Mouse (Mus musculus) heart, adult 2 months (tissue): Measurements from ENCODE around the gene Spats1. TPM values are rescaled to one million over a fixed set of nuclear protein-coding genes. Genes with fewer than 3 reads are reported as not detected.
A peak's percentile ranks its signal among the peaks of the same experiment; 100 is the strongest.

Experiments
- DNase-seq, 2 experiments: peaks; one replicate each; pipeline ENCODE4 v3.0.0; 2021
- H3K27ac ChIP-seq: fragments of 200-600 bp; 2 replicates; pipeline ENCODE4 v1.8.1; 2022
- H3K27me3 ChIP-seq: fragments of 200-500 bp; 2 replicates; pipeline ENCODE4 v1.6.1; 2012; ENCODE audit warnings: mild to moderate bottlenecking, low read length, inconsistent platforms, mixed read lengths; ENCODE audit not compliant: control insufficient read depth, insufficient read depth
- H3K36me3 ChIP-seq: fragments of 200-500 bp; 2 replicates; pipeline ENCODE4 v1.6.1; 2012; ENCODE audit warnings: low read length, inconsistent platforms; ENCODE audit not compliant: control insufficient read depth, insufficient read depth
- H3K4me1 ChIP-seq: fragments of 200-500 bp; 2 replicates; pipeline ENCODE4 v1.6.1; 2011; ENCODE audit warnings: low read length; ENCODE audit not compliant: control insufficient read depth, insufficient read depth
- H3K4me3 ChIP-seq: fragments of 200-600 bp; 2 replicates; pipeline ENCODE4 v1.8.1; 2022
- H3K79me2 ChIP-seq: fragments of 200-500 bp; replicated peaks from 2 replicates; pipeline ENCODE4 v1.6.1; 2012; ENCODE audit warnings: mild to moderate bottlenecking, inconsistent platforms, low read length, moderate library complexity, mixed read lengths; ENCODE audit not compliant: control insufficient read depth, insufficient read depth
- H3K9ac ChIP-seq: fragments of 200-500 bp; 2 replicates; pipeline ENCODE4 v1.6.1; 2012; ENCODE audit warnings: low read depth, mild to moderate bottlenecking, control low read depth, inconsistent platforms, low read length, mixed read lengths
- CTCF ChIP-seq: fragments of 200-600 bp; IDR thresholded peaks from 2 replicates; pipeline ENCODE4 v1.8.1; 2022; ENCODE audit warnings: antibody characterized with exemption, mild to moderate bottlenecking, moderate library complexity
- EP300 ChIP-seq: fragments of 200-500 bp; IDR thresholded peaks from 2 replicates; pipeline ENCODE4 v1.6.1; 2011; ENCODE audit warnings: low read depth, low read length, control low read depth; ENCODE audit not compliant: insufficient read depth
- POLR2A ChIP-seq: fragments of 200-500 bp; IDR thresholded peaks from 2 replicates; pipeline ENCODE4 v1.6.1; 2011; ENCODE audit warnings: mild to moderate bottlenecking, low read depth, low read length, control low read depth; ENCODE audit not compliant: insufficient read depth
- WGBS: fragments of 180-500 bp; shearing (Covaris S2); methylation state at CpG from one replicate; pipeline ENCODE4 v1.1.7; 2018; 5-methylcytosine and 5-hydroxymethylcytosine counted together
- intact Hi-C: fragments of 180-260 bp; cut with DNase I; formaldehyde crosslinking; loops from one replicate; pipeline ENCODE4 v1.15.1; 2025
- polyA plus RNA-seq: library from polyadenylated mRNA; depleted of rRNA; stranded (reverse); fragments of >200 nt; gene quantifications from 2 replicates; pipeline ENCODE4 v1.2.3, GENCODE M21; 2012
- total RNA-seq, 2 experiments: library from RNA; stranded (reverse); gene quantifications; 2 replicates each; pipeline ENCODE4 v1.2.3; 2021

Spats1 gene
- total and polyA plus RNA-seq, 3 experiments = 0.16 TPM; not detected in 2

DNA sequence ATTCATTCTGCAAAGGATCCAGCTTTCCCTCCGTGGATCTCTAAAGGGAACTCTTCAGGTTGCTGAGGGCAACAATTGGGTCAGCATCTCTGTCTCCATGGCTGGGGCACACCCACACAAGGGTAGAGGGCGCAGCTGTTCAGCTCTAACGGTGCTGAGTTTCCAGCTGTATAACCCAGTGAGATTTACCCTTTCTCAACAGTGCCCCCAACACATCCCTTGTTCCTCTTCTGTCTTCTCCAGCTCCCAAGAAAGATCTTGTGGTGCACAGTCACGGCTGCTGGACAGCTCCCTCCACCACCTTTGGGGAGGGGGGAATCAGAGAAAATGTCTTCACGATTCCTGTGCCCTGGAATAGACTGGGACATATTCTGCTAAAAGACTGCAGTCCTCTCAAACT lies 12.0 kb upstream of the Spats1 start:
- DNase-seq = no peak
- TF ChIP-seq POLR2A = no peak
- TF ChIP-seq EP300 = no peak
- TF ChIP-seq CTCF = no peak
- Histone ChIP-seq H3K4me3 (no peak overlapping the region), H3K27me3 (no peaks in the 10 kb centered on the region), H3K27ac (no peak overlapping the region), H3K4me1 (no peaks in the 10 kb centered on the region), H3K79me2 (no peaks in the 10 kb centered on the region), H3K36me3 (no peaks in the 10 kb centered on the region), H3K9ac (no peak overlapping the region)
- 7% methylated on average over 5 of the region's 5 CpGs for WGBS
- intact Hi-C loops = no loop called here

DNA sequence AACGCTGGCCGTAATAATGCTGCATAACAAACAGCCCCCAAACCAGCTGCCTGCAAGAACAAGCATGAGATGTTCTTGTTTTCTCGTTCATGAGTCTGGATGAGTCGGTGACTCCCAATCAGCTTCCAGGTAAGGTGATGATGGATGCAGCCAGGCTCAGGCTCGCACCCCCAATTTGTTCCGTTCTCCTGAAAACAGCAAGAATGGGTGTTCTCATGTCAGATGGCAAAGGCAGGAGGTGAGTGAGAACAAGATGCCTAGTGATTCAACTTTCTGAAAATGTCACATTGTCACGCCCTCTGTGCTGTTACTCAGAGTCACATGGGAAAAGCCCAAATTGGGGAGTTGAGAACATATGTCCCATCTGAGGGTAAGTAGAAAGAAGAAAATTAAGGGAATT lies 10.4 kb upstream of the Spats1 start:
- H3K4me3 ChIP-seq = no peak overlapping the region
- intact Hi-C loops = no loop called here
- no peak overlapping the region for H3K27ac ChIP-seq
- H3K36me3 ChIP-seq = no peaks in the 10 kb centered on the region
- H3K4me1 ChIP-seq = no peaks in the 10 kb centered on the region
- no peaks in the 10 kb centered on the region for H3K79me2 ChIP-seq
- TF ChIP-seq EP300 = no peak
- TF ChIP-seq POLR2A = no peak
- TF ChIP-seq CTCF = no peak
- whole genome bisulfite sequencing = 84% methylated on average over 7 of the region's 7 CpGs
- H3K27me3 ChIP-seq = no peaks in the 10 kb centered on the region
- no peak for DNase-seq
- H3K9ac ChIP-seq = no peak overlapping the region

DNA sequence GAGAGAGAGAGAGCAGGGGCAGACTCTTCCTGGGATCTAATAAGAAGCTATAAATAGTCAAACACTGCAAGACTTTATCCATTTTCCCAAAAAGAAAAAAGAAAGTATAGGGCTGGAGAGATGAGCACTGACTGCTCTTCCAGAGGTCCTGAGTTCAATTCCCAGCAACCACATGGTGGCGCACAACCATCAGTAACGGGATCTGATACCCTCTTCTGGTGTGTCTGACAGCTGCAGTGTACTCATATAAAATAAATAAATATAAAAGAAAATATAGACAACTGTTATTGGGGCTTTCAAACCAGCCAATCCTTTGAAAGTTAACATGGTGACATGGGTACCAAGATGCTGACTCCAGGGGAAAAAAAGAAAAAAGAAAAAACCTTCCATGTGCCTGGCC lies 5.2 kb upstream of the Spats1 start:
- Histone ChIP-seq H3K4me3 (no peak overlapping the region), H3K27me3 (no peaks in the 10 kb centered on the region), H3K27ac (no peak overlapping the region), H3K9ac (no peak overlapping the region), H3K4me1 (no peaks in the 10 kb centered on the region), H3K36me3 (no peaks in the 10 kb centered on the region), H3K79me2 (no peaks in the 10 kb centered on the region)
- 25% methylated on average over 2 of the region's 2 CpGs for WGBS
- TF ChIP-seq EP300 (no peak), CTCF (peak; percentile 50), POLR2A (no peak)
- no peak for DNase-seq
- intact Hi-C loops = no loop called here

DNA sequence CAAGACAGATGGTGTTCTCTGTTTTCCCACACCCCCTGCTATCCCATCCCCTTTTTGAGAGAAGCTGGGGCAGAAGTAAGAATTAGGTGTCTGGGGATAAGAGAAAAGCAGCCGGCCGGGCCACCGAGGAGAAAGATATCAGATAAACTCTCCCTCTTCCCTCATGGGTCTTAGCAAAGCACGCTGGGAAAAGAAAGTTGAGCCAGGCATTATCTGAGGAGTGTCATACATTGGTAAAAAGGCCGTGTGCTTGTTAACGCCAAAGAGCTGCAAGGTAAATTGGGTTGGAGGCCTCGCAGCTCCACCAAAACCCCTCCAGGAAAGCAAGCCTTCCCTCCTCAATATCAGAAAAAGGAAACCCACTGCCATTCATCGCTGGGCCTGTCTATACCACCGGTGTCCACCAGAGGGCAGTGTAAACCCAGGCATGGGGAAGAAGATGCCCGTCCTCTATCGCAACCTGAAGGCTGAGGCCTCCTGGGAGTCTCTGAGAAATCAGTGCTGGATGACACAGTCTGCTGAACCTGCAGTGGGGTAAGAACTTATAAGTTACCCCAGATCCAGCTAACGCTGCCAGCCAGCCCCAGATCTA lies 3.1 kb upstream of the Spats1 start:
- H3K4me1 ChIP-seq = peaks cover 1% of the 10 kb centered on the region
- H3K79me2 ChIP-seq = no peaks in the 10 kb centered on the region
- no peak overlapping the region for H3K27ac ChIP-seq
- H3K9ac ChIP-seq = no peak overlapping the region
- TF ChIP-seq POLR2A (no peak), EP300 (peak; percentile 84), CTCF (peak; percentile 98; the same call in 1 of the 2 replicates)
- DNase-seq = peak; percentile 68 to 85
- intact Hi-C loops = loop anchor here (1.0 to 2.0 kb wide), 2 partner anchors 74 to 164 kb away; no protein-coding TSS in a partner anchor
- no peaks in the 10 kb centered on the region for H3K27me3 ChIP-seq
- no peaks in the 10 kb centered on the region for H3K36me3 ChIP-seq
- 6% methylated on average over 12 of the region's 12 CpGs for WGBS
- H3K4me3 ChIP-seq = no peak overlapping the region

DNA sequence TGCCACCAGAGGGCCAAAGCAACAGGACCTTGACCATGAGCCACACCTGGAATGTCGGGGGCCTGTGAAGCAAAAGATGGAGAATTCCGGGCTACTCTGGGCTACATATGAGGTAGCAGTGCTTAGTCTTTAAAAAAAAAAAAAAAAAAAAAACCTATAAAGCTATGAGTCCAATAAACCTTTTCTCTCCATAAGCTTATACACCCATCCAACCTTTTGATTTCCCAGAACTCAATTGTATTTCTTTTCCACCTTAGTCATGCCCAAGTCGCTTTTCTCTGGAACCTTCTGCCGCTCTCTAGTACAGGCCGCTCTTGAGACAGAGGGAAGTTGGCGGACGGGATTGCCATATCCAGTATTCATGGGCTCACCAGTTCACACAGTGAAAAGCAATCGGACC lies 1.1 kb downstream of the Spats1 start:
- DNase-seq = no peak
- Histone ChIP-seq H3K9ac (no peak overlapping the region), H3K27me3 (no peaks in the 10 kb centered on the region), H3K79me2 (no peaks in the 10 kb centered on the region), H3K36me3 (no peaks in the 10 kb centered on the region), H3K4me1 (peaks cover 1% of the 10 kb centered on the region), H3K4me3 (0 out of 2 replicates have a peak overlapping the region, but pooled peaks have one; percentile 48), H3K27ac (no peak overlapping the region)
- TF ChIP-seq POLR2A (no peak), EP300 (no peak)
- intact Hi-C loops = no loop called here
- WGBS = 76% methylated on average over 8 of the region's 8 CpGs

DNA sequence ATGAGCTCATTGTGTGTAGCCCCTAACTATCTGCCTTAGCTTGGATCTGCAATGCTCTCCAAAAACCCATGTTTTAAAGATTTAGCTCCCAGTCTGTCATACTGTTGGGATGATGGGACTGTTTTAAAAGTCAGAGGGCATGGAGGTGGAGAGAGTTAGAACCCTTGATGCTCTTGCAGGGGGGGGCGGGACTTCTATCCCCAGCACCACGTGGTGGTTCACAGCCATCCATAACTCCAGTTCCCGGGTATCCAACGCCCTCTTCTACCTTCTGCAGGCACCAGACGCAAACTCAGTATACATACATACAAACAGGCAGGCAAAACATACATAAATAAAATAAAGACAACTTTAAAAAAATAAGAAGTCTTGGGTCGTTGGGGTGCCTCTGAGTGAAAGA lies 1.5 kb downstream of the Spats1 start:
- Histone ChIP-seq H3K36me3 (no peaks in the 10 kb centered on the region), H3K9ac (no peak overlapping the region), H3K4me1 (peaks cover 1% of the 10 kb centered on the region), H3K4me3 (no peak overlapping the region), H3K27ac (no peak overlapping the region), H3K27me3 (no peaks in the 10 kb centered on the region), H3K79me2 (no peaks in the 10 kb centered on the region)
- intact Hi-C loops = no loop called here
- TF ChIP-seq POLR2A = no peak
- no peak for TF ChIP-seq EP300
- no peak for TF ChIP-seq CTCF
- no peak for DNase-seq
- 74% methylated on average over 6 of the region's 6 CpGs for WGBS
